Mouse (Mus musculus): ENCODE data around the gene Gp1ba. TPM values are rescaled to one million over a fixed set of nuclear protein-coding genes. Genes with fewer than 3 reads are reported as not detected.

Gp1ba gene
- polyA plus RNA-seq, 1 experiment from 2014 or later: 0.23 TPM

Other genes with a start within 250 kb of the Gp1ba start
- 33.6 and 35.0 TPM in 2 replicates for gene Pelp1, start 229.1 kb upstream of the Gp1ba start, polyA plus RNA-seq (2015; fragmentation: Nextera tagmentation; extraction: Ambion mirVana)
- 26.1 and 28.8 TPM in 2 replicates for gene Arrb2, start 206.5 kb upstream of the Gp1ba start, polyA plus RNA-seq (2015; fragmentation: Nextera tagmentation; extraction: Ambion mirVana)
- gene Med11, start 187.2 kb upstream of the Gp1ba start, polyA plus RNA-seq (2015; fragmentation: Nextera tagmentation; extraction: Ambion mirVana): 37.0 and 42.9 TPM in 2 replicates
- 0.63 and 0.71 TPM in 2 replicates for gene Zmynd15, start 179.7 kb upstream of the Gp1ba start, polyA plus RNA-seq (2015; fragmentation: Nextera tagmentation; extraction: Ambion mirVana)
- gene Cxcl16, start 179.1 kb upstream of the Gp1ba start, polyA plus RNA-seq (2015; fragmentation: Nextera tagmentation; extraction: Ambion mirVana): 4.1 and 4.5 TPM in 2 replicates
- 1.1 TPM in 1 of 2 replicates, not detected in the other for gene Tm4sf5, start 133.9 kb upstream of the Gp1ba start, polyA plus RNA-seq (2015; fragmentation: Nextera tagmentation; extraction: Ambion mirVana)
- gene Vmo1, start 124.5 kb upstream of the Gp1ba start, polyA plus RNA-seq (2015; fragmentation: Nextera tagmentation; extraction: Ambion mirVana): 0.35 and 0.60 TPM in 2 replicates
- gene Gltpd2, start 119.9 kb upstream of the Gp1ba start, polyA plus RNA-seq (2015; fragmentation: Nextera tagmentation; extraction: Ambion mirVana): 0.44 and 0.59 TPM in 2 replicates
- 727 and 733 TPM in 2 replicates for gene Psmb6, start 113.8 kb upstream of the Gp1ba start, polyA plus RNA-seq (2015; fragmentation: Nextera tagmentation; extraction: Ambion mirVana)
- gene Gm40193, start 106.2 kb upstream of the Gp1ba start, polyA plus RNA-seq (2015; fragmentation: Nextera tagmentation; extraction: Ambion mirVana): 1.1 and 3.3 TPM in 2 replicates
- 10.3 and 13.2 TPM in 2 replicates for gene Pld2, start 99.1 kb upstream of the Gp1ba start, polyA plus RNA-seq (2015; fragmentation: Nextera tagmentation; extraction: Ambion mirVana)
- 16.7 and 20.3 TPM in 2 replicates for gene Mink1, start 76.2 kb upstream of the Gp1ba start, polyA plus RNA-seq (2015; fragmentation: Nextera tagmentation; extraction: Ambion mirVana)
- not detected in 2 replicates for gene 4930544D05Rik, start 23.3 kb upstream of the Gp1ba start, polyA plus RNA-seq (2015; fragmentation: Nextera tagmentation; extraction: Ambion mirVana)
- gene Chrne, start 19.9 kb upstream of the Gp1ba start, polyA plus RNA-seq (2015; fragmentation: Nextera tagmentation; extraction: Ambion mirVana): 0.49 and 0.65 TPM in 2 replicates
- gene Rnf167, start 8.1 kb downstream of the Gp1ba start, polyA plus RNA-seq (2015; fragmentation: Nextera tagmentation; extraction: Ambion mirVana): 129 and 147 TPM in 2 replicates
- gene Slc25a11, start 8.4 kb downstream of the Gp1ba start, polyA plus RNA-seq (2015; fragmentation: Nextera tagmentation; extraction: Ambion mirVana): 171 and 176 TPM in 2 replicates
- 1,669 and 1,769 TPM in 2 replicates for gene Pfn1, start 15.5 kb downstream of the Gp1ba start, polyA plus RNA-seq (2015; fragmentation: Nextera tagmentation; extraction: Ambion mirVana)
- gene Eno3, start 18.1 kb downstream of the Gp1ba start, polyA plus RNA-seq (2015; fragmentation: Nextera tagmentation; extraction: Ambion mirVana): 81.9 and 112 TPM in 2 replicates
- 155 and 164 TPM in 2 replicates for gene Spag7, start 30.3 kb downstream of the Gp1ba start, polyA plus RNA-seq (2015; fragmentation: Nextera tagmentation; extraction: Ambion mirVana)
- 14.5 and 17.5 TPM in 2 replicates for gene Camta2, start 49.0 kb downstream of the Gp1ba start, polyA plus RNA-seq (2015; fragmentation: Nextera tagmentation; extraction: Ambion mirVana)
- 1.2 and 1.6 TPM in 2 replicates for gene Inca1, start 61.0 kb downstream of the Gp1ba start, polyA plus RNA-seq (2015; fragmentation: Nextera tagmentation; extraction: Ambion mirVana)
- gene Kif1c, start 61.4 kb downstream of the Gp1ba start, polyA plus RNA-seq (2015; fragmentation: Nextera tagmentation; extraction: Ambion mirVana): 4.7 and 5.9 TPM in 2 replicates
- 7.1 and 7.2 TPM in 2 replicates for gene Zfp3, start 125.1 kb downstream of the Gp1ba start, polyA plus RNA-seq (2015; fragmentation: Nextera tagmentation; extraction: Ambion mirVana)
- 0.46 TPM in 1 of 2 replicates, not detected in the other for gene Scimp, start 173.5 kb downstream of the Gp1ba start, polyA plus RNA-seq (2015; fragmentation: Nextera tagmentation; extraction: Ambion mirVana)
- 34.7 and 35.1 TPM in 2 replicates for gene Rabep1, start 205.7 kb downstream of the Gp1ba start, polyA plus RNA-seq (2015; fragmentation: Nextera tagmentation; extraction: Ambion mirVana)

Data from embryonic facial prominence, embryonic 15.5 days (tissue).